Mouse (Mus musculus): Measurements from ENCODE around the gene Grk3. TPM values are rescaled to one million over a fixed set of nuclear protein-coding genes. Genes with fewer than 3 reads are reported as not detected.

The Grk3 gene
- polyA plus RNA-seq, 1 experiment from 2014 or later, result 2.9 TPM

GRCm38 (mm10) chr5:113041567-113042071, 26.0 kb upstream of the Grk3 start:
- Histone ChIP-seq H3K9ac (ENCODE audit: low read depth, low read length) (no peak overlapping the region), H3K4me3 (ENCODE audit: low read depth, low read length) (no peak overlapping the region), H3K4me2 (replicated peaks; ENCODE audit: low read depth) (no peak overlapping the region), H3K36me3 (ENCODE audit: control insufficient read depth, insufficient read depth) (no peaks in the 10 kb centered on the region), H3K4me1 (replicated peaks; ENCODE audit: control insufficient read depth, insufficient read depth, low read length) (no peaks in the 10 kb centered on the region), H3K27ac (ENCODE audit: low read depth, low read length) (no peak overlapping the region; the same call in 1 of the 2 replicates), H3K9me3 (ENCODE audit: control insufficient read depth) (no peaks in the 10 kb centered on the region), H3K27me3 (replicated peaks; ENCODE audit: control insufficient read depth, insufficient read depth, low read length) (no peaks in the 10 kb centered on the region)
- WGBS, result 29% methylated on average over 5 of the region's 5 CpGs
- ATAC-seq, result no peak
- no peak for TF ChIP-seq CTCF (IDR thresholded peaks at IDR 0.05; ENCODE audit: low read depth)

GRCm38 (mm10) chr5:113040776-113041175, 25.2 kb upstream of the Grk3 start:
- Histone ChIP-seq H3K9me3 (ENCODE audit: control insufficient read depth) (no peaks in the 10 kb centered on the region), H3K27me3 (replicated peaks; ENCODE audit: control insufficient read depth, insufficient read depth, low read length) (no peaks in the 10 kb centered on the region), H3K9ac (ENCODE audit: low read depth, low read length) (no peak overlapping the region), H3K4me2 (replicated peaks; ENCODE audit: low read depth) (no peak overlapping the region), H3K27ac (ENCODE audit: low read depth, low read length) (no peak overlapping the region), H3K36me3 (ENCODE audit: control insufficient read depth, insufficient read depth) (no peaks in the 10 kb centered on the region), H3K4me1 (replicated peaks; ENCODE audit: control insufficient read depth, insufficient read depth, low read length) (no peaks in the 10 kb centered on the region), H3K4me3 (ENCODE audit: low read depth, low read length) (no peak overlapping the region)
- no peak for TF ChIP-seq CTCF (IDR thresholded peaks at IDR 0.05; ENCODE audit: low read depth)
- WGBS, result 63% methylated on average over 6 of the region's 6 CpGs
- ATAC-seq, result no peak

DNA sequence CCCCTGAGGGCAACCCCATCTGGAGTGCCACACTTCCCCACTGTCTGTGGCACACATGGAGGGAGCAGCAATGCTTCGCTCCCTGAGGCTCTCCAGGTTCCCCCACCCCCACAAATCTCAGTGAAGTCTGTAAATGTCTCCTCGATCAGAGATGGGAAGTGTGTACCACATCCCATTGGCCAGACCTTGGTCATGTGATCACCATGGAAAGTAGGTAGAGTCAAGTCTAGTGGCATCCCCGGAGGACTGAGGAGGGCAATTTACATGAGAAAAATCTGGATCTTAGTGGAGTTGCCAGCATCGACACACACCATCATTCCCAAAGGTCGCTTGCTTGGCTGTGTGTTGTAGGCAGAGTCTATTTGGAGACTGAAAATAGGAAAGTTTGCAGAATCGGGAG, 23.0 kb upstream of the Grk3 start:
- ATAC-seq, result no peak
- Histone ChIP-seq H3K36me3 (ENCODE audit: control insufficient read depth, insufficient read depth) (no peaks in the 10 kb centered on the region), H3K4me1 (replicated peaks; ENCODE audit: control insufficient read depth, insufficient read depth, low read length) (no peaks in the 10 kb centered on the region), H3K27ac (ENCODE audit: low read depth, low read length) (no peak overlapping the region), H3K4me3 (ENCODE audit: low read depth, low read length) (no peak overlapping the region), H3K9me3 (ENCODE audit: control insufficient read depth) (no peaks in the 10 kb centered on the region), H3K4me2 (replicated peaks; ENCODE audit: low read depth) (no peak overlapping the region), H3K27me3 (replicated peaks; ENCODE audit: control insufficient read depth, insufficient read depth, low read length) (no peaks in the 10 kb centered on the region), H3K9ac (ENCODE audit: low read depth, low read length) (no peak overlapping the region)
- TF ChIP-seq CTCF (IDR thresholded peaks at IDR 0.05; ENCODE audit: low read depth), result no peak
- 91% methylated on average over 6 of the region's 6 CpGs for WGBS

DNA sequence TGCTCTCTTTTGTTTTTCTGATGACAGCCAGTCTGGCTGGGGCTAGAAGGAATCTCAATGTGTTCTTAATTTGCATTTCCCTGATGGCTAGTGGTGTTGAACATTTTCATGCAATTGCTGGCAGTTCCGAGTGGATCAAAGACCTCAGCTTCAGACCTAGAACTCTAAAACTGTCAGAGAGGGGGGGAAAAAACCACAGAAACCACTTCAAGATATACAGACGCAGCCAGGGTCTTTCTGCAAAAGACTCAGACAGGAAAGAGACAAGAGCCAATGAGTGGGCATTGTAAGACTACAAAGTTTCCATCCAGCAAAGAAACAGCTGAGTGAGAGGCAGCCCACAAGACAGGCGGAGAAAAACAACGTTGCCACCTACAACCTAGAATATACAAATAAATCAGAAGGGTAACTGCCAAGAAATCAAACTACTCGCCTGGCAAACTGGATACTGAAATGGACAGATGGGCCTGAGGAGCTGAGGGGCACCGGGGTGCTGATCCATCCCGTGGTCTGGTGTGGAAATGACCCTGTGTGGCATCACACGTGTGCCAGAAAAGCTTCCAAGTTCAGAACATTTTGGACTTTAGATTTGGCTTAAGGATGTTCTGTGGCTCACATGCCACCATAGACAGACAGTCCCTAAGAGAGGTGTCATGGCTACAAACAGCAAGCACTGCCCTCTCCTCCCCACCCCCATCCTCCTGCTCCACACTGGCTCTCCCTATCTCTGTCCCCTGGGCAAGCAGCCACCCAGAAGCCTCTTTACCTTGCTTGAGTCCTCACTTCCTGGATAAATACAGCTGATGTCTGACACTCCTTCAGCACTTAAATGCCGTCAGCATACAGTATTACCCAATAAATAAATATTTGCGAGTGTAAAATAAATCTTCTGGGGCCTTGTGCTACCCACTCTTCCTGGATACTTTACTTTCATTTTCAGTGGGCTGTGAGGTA, 19.8 kb upstream of the Grk3 start:
- Histone ChIP-seq H3K9ac (ENCODE audit: low read depth, low read length) (no peak overlapping the region), H3K9me3 (ENCODE audit: control insufficient read depth) (no peaks in the 10 kb centered on the region), H3K27ac (ENCODE audit: low read depth, low read length) (no peak overlapping the region), H3K27me3 (replicated peaks; ENCODE audit: control insufficient read depth, insufficient read depth, low read length) (no peaks in the 10 kb centered on the region), H3K4me2 (replicated peaks; ENCODE audit: low read depth) (no peak overlapping the region), H3K36me3 (ENCODE audit: control insufficient read depth, insufficient read depth) (no peaks in the 10 kb centered on the region), H3K4me1 (replicated peaks; ENCODE audit: control insufficient read depth, insufficient read depth, low read length) (no peaks in the 10 kb centered on the region), H3K4me3 (ENCODE audit: low read depth, low read length) (no peak overlapping the region)
- TF ChIP-seq CTCF (IDR thresholded peaks at IDR 0.05; ENCODE audit: low read depth), result no peak
- peak; percentile 76 for ATAC-seq
- WGBS, result 46% methylated on average over 10 of the region's 10 CpGs

DNA sequence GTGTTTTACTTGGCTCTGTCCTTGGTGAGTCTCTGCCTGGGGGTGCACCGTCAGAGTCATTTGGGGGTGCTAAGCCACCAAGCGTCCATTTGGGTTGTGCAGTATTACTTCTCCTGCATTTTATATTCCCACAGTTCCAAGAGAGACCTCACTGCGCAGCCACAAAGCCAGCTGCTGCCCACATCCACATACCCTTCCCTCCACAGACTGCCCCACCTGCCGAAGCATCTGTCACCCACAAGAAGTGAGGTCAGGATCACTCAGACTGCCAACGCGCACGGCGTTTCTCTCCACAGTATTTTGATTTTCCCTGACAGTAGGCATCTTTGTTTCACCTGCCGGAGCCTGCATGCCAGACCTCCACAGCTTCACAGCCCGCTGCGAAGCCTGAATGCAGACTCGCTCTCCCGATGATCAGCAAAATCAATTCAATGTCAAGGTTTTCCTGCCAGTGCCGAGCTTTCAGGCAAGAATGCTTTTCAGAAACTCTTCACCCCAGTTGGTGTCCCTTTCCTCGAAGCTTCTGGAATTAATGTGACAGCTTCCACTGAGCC, 15.7 kb upstream of the Grk3 start:
- no peak overlapping the region for H3K9ac ChIP-seq (ENCODE audit: low read depth, low read length)
- H3K4me2 ChIP-seq (replicated peaks; ENCODE audit: low read depth), result no peak overlapping the region
- no peaks in the 10 kb centered on the region for H3K9me3 ChIP-seq (ENCODE audit: control insufficient read depth)
- H3K4me3 ChIP-seq (ENCODE audit: low read depth, low read length), result no peak overlapping the region
- no peaks in the 10 kb centered on the region for H3K4me1 ChIP-seq (replicated peaks; ENCODE audit: control insufficient read depth, insufficient read depth, low read length)
- no peaks in the 10 kb centered on the region for H3K36me3 ChIP-seq (ENCODE audit: control insufficient read depth, insufficient read depth)
- ATAC-seq, result no peak
- no peaks in the 10 kb centered on the region for H3K27me3 ChIP-seq (replicated peaks; ENCODE audit: control insufficient read depth, insufficient read depth, low read length)
- no peak overlapping the region for H3K27ac ChIP-seq (ENCODE audit: low read depth, low read length)
- TF ChIP-seq CTCF (IDR thresholded peaks at IDR 0.05; ENCODE audit: low read depth), result no peak
- WGBS, result 78% methylated on average over 15 of the region's 15 CpGs

- H3K27me3 ChIP-seq (replicated peaks; ENCODE audit: control insufficient read depth, insufficient read depth, low read length), result no peaks in the 10 kb centered on the region
- H3K9ac ChIP-seq (ENCODE audit: low read depth, low read length), result no peak overlapping the region
- H3K4me2 ChIP-seq (replicated peaks; ENCODE audit: low read depth), result no peak overlapping the region
- no peak overlapping the region for H3K4me3 ChIP-seq (ENCODE audit: low read depth, low read length)
- H3K27ac ChIP-seq (ENCODE audit: low read depth, low read length), result no peak overlapping the region
- no peak for TF ChIP-seq CTCF (IDR thresholded peaks at IDR 0.05; ENCODE audit: low read depth)
- no peaks in the 10 kb centered on the region for H3K4me1 ChIP-seq (replicated peaks; ENCODE audit: control insufficient read depth, insufficient read depth, low read length)
- WGBS, result 55% methylated on average over 3 of the region's 3 CpGs
- H3K9me3 ChIP-seq (ENCODE audit: control insufficient read depth), result no peaks in the 10 kb centered on the region
- H3K36me3 ChIP-seq (ENCODE audit: control insufficient read depth, insufficient read depth), result no peaks in the 10 kb centered on the region
- ATAC-seq, result no peak
Measured at GRCm38 (mm10) chr5:113030082-113030481, 14.5 kb upstream of the Grk3 start.

Data from intestine, postnatal 0 days (tissue).